Mouse (Mus musculus): ENCODE data around the gene Apopt1.

The Apopt1 gene

DNA sequence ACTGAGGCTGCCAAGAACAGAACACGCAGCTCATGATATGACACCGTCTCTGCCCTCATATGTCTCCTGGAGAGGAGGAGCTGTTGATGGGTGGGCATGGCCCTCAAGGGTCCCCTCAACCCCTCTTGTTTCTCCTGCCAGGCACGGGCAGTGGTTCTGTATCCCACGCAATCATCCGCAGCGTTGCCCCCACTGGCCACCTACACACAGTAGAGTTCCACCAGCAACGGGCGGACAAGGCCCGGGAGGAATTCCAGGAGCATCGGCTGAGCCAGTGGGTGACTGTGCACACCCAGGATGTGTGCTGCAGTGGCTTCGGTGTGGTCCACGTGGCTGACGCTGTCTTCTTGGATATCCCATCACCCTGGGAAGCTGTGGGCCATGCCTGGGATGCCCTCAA lies 32.4 kb upstream of the Apopt1 start:
- no peak for DNase-seq (ENCODE audit: low spot score)

DNA sequence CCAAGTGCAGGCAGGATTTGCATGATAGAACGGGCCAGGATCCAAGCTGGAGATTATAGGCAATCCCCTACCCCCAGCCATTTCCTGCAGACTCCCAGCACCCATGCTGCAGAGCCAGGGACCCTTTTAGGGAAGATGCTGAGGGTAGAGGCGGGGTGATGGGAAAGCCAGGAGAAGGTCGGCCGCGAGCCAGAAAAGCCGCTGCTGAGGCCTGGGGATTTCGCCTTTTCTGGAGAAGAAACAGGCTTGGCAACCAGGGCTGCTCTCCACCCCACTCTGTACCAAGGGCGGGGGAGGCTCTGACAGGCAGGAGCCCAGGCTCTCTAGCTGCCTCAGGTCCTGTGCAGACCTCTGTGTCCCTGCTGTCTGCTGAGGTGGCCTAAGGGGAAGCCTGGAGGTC lies 31.8 kb upstream of the Apopt1 start:
- DNase-seq (ENCODE audit: low spot score): no peak

DNA sequence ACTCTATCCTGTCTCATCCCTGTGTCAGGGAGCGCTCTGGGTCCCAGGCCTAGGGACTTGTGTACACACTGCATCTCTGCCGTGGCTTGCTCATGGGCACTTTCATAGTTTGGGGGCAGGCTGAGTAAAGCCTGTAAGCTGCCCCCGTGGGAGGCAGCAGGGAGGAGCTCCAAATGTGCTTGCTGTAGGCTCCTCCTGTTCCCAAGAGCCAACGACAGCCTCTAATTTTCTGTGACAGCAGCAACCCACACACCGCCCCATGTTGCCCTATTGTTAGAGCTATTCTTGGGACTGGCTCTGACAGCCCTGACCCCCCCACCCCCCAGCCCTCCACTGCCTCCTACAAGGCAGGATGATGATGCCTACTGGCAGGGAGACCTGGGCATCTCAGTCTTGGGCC lies 31.1 kb upstream of the Apopt1 start:
- DNase-seq (ENCODE audit: low spot score): no peak

DNA sequence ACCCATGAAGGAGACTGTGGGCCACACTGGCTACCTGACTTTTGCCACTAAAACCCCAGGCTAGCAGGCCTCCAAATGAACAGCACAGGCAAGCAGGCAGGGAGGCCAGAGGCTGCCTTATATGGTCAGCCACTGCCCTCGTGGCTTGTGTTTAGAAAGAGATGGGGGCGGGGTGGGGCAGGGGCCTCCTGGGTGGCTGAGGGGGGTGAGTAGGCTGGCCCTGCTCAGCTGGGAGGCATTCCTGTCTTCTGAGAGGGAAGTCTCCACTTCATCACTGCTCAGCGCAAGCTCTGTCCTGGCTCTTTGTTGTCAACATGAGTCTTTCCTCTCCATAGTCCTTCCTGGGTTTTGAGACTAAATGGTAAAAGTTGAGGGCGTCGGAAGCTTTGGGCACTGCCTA lies 30.3 kb upstream of the Apopt1 start:
- DNase-seq (ENCODE audit: low spot score): peak; percentile 50

DNA sequence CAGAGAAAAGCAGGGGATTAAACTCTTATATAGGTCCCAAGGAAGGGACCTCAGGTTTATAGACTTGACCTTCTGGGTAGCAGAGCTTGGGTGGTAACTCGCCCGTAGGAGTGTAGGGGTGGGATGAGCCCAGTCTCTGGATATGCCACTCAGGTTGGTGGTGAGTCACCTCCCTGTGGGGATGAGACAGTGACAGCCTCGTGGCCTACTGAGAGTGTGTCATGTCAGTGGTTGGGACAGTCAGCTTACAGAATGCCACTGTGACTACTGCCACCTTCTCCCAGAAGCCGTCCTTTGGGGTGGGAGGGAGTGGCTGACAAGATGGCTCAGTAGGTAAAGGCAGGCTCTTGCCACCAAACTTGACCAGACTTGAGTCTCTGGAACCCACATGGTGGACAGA lies 26.7 kb upstream of the Apopt1 start:
- no peak for DNase-seq (ENCODE audit: low spot score)

DNA sequence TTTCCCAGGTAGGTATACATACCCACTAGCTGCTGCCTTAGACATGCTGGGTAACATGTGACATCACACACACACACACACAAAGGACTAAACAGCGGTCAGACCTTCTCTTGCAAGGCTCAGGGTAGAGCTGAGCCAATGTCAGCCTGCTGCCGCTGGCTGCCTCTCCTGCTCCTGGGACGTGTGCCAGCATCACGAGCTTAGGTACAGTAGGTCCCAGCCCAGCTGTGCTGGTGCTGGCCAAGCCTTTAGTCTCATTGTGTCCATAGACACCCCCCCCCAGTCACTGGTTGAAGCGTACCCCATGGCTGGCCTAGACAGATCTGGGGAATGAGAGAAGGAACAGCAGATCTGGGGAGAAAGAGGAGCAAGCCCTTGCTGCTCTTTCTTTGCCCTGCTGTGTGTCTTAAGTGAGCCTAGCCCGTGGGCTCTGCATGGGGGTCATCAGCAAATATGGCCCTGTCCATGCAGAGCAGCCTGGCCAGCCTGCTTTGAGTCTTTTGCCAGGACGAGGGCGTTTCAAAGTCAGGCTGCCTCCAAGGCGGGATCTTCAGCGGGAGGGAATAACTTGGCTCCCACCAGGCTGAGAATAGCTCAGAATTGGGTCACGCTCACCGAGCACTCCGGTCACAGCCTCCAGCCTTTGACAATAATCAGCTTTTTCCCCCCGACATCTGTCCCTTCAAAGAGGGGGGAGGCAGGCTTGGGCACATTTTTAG lies 25.6 kb upstream of the Apopt1 start:
- DNase-seq (ENCODE audit: low spot score): no peak

DNA sequence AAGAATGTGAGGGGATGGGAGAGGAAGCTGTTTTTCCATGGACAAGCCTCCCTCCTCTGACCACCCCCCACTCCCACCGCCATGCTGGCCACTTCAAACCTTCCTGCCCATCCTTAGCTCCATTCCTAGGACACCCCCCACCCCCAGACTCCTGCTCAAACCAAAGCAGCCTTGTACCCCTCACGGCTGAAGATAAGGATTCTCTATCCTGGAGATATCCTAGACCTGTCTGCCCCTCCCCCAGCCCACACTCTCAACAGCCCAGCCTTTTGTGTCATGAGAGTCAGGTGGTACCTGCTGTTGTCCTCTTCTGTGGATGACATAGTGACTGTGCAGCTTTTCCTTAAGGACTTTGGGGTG lies 25.0 kb upstream of the Apopt1 start:
- no peak for DNase-seq (ENCODE audit: low spot score)

DNA sequence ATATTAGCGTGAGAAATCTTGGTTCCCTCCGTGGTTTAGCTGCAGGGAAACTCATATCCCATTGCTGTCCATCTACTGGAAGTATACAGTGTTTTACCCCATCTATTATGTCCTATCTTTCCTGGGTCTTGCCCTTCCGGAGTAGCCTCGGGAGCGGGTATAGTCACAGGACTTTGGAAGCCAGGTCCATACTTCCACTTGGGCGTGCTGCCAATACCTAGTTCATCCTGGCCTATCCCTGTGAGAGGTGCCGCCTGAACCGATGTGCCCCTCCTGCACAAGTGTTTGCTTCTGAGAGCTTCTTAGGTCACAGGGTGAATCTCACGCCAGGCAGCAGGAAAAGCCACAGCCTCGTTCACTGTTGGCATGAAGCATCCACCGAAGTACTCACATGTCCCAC lies 23.6 kb upstream of the Apopt1 start:
- no peak for DNase-seq (ENCODE audit: low spot score)

DNA sequence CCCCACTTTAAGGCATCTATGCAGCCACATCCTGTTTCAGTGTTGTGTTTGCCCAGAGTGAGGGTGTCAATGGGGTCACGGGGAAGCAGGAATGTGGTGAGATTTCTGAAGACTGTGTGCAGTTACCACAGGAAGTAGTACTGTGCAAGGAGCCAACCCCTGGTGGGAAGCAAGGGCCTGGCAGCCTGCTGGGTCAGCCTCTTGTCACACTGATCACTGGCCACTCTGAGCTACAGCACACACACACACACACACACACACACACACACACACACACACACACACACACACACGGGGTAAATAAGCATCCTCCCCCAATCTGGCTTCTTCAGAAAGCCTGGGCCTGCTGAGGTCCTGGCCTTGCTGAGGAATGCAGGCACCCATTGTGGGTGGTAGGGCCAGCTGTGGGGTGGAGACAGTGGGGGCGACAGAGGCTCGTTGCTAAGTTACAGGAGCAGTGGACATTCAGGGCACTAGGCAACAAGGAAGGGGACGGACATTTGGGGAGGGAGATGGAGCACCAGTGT lies 21.7 kb upstream of the Apopt1 start:
- peak; percentile 40 for DNase-seq (ENCODE audit: low spot score)

DNA sequence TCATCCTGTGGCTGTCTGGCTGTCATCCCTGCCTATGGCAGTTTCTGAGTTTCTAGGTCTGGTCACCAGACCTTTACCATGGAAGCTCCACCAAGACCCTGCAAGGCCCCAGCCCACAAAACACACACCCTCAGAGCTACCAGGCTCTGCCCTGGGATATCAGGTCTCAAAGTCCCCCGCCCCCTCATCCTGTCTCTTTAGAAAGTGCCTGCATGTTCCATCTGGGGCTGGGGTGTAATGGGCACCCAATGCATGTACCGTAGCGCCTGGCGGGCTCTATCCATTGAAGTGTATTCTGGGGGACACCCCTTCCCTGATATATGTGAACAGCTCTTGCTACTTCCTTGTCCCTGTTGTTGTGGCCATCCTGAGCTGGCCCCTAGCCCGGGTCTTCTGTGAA lies 20.2 kb upstream of the Apopt1 start:
- no peak for DNase-seq (ENCODE audit: low spot score)

DNA sequence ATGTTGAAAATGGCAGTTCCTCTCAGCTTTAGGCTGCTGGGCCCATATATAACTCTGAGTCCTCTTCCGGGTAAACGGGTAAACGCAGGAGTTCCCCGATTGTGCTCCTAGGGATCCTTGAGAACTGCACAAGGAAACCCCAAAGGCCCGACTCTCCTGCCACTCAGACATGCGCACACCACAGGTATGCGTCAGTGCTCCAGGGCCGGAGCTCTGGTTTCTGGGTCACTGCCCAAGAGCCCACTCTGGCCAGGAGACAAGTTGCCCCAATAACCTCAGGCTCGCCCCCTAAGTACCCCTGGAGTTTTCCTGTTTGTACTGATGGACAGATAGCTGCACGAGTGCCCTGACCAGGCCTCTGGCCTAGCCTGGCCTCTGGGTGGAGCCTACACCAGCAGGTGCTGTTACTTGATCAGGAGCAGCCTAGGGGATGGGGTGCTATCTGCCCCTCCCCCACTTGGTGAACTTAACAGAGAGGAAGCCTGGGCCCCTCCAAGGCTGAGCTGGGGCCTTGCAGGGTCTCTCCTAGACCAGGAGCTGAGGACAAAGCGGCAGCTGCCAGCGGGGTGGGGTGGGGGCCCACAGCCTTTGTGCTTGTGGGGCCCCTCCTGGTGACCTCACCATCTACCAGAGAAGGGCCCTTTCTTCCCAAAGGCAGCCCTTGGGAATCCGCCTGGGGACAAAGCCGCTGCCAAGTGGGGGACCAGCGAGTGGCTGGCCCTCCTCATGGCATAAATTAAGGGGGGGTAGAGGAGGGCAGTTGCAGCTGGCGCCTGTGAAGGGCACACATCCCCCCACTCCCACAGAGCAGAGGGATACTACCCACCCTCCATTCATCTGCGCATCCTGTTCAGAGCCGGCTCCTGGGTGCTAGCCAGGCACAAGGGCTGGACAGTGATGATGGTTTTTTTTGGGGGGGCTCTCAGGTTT lies 19.5 kb upstream of the Apopt1 start:
- DNase-seq (ENCODE audit: low spot score): no peak

DNA sequence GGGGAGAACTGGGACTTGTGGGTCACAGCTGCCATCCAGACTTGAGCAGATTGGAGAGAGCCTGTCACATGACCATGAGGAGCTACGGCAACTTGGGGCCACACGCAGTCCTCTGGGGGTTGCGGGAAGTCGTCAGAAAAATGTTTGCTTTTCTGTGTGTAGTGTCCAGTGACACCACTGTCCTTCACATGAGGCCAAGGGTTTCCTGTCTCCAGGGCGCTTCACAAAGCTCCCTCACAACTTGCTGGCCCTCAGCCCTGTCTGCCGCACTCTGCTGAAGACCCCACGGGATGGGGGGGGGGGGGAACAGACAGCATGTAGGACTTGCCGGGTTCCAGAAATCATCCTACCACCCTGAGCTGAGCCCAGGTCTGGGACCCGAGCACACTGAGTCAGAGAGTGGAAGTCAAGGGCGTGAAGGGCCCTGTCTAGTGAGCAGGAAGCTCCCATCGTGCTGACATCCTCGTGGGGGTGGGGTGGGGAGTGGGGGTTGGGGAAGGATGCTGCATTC lies 18.7 kb upstream of the Apopt1 start:
- DNase-seq (ENCODE audit: low spot score): no peak

DNA sequence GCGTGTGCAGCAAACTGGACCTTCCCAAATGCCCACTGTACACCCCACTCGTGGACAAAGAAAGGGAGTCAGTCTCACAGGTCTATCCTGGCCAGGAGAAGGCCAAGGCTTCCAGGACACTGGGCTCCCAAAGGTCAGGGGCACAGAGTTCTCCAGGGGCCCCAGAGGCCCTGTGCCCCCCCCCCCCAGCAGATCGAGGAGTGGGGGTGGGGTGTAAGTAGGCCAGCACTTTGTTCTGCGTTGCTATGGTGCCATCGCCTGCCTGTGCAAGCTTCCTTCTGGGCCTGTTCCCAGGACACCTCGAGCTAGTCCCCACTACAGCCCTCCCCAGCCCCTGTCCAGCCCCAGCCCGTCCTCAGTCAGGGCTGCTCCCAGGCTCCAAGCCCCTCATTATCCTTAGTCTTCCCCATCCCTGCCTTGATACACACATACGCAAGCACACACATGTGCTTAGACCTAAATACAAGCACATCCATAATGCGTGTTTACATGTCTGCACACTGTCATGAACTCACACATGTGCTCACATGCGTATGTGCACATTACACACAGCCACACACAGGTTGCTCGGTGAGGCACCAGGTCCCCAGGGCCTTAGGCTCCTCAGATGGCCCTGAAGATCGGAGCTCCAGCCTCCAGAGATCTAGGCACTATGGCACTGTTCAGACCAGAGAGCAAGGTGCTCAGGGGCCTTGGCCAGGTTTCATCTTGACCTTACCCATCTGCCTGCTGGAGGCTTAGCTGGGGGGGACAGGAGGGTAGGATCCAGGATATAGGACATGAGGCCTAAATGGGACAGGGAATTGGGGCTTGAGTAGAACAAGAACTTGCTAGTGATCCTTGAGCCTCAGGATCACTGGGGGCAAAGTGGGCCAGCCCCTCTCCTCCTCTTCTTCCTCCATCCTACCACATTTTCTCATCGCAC lies 17.9 kb upstream of the Apopt1 start:
- no peak for DNase-seq (ENCODE audit: low spot score)

DNA sequence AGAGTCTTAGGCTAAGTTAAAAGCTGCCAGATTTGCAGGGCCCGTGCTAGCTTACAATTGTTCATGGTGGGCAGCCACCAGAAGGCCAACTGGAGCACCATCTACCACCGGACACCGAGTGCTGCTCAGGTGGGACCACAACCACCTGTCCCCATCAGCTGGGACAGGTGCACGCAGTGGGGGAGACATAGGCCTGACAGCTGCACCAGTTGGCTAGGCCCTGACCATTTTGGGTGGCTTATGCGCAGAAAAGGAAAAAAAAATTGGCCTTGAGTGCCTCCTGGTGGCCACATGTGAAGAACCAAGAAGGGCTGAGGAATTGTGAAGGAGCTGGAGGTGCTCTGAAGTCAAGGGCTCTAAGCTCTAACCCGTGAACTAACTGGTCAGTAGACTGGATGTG lies 16.8 kb upstream of the Apopt1 start:
- DNase-seq (ENCODE audit: low spot score): peak; percentile 52

DNA sequence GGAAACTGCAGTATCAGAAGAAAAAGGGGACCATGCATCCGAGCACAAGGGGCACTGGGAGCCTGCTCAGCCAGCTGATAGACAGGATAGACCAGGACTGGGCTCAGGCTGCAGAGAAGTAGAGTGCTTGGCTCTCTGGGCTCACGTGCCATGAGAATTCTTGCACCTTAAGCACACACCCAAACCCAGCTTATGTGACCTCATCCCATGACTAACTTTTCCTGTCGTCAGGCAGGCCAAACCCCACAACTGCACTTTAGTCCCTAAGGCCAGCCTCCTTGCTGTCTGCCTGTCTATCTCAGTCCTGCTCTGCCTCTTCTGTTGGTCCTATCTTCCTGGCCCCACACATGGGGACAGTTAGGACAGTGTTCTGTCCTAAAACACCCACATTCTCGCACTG lies 15.4 kb upstream of the Apopt1 start:
- DNase-seq (ENCODE audit: low spot score): no peak

DNA sequence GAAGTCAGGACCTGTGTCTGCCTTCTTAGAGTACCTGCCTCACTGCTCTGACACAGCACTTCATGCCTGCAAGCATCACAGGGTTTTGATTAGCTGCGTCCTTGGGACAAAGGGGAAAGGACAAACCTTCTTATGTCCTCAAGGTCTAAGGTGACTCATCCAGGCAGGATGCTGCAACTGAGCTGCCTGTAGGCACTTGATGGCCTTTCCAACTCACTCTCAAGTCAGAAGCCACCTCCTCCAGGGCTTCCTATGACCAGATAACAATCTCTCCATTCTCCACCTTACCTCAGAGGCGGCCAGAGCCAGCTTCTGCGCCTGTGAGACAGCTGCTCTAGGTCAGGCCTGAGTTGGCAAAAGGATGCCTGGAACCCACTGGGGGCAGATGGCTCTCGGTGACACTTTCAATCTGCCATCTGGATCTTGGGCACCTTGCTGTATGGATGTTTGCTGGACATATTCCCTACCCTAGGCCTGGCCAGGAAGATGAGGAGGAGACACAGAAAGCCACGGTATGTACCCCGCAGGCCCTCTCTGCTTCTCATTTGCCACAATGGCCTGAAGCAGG lies 14.6 kb upstream of the Apopt1 start:
- no peak for DNase-seq (ENCODE audit: low spot score)

DNA sequence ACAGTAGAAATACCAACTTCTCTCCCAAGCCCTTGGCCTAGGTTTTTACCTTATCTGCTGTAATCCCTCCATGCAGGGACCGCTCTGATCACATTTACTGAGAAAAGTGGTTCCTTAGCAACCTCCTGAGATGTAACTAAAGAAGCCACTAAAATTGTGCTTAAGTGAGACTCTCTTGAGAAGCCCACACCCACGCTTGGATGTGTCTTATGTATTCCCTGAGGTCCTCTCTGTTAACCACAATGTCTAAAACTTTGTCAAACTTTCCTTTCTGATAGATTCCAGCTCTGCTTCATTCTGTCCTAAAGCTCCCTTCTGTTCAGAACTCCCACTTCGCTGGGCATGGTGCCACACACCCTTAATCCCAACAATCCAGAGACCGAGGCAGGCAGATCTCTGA lies 13.5 kb upstream of the Apopt1 start:
- no peak for DNase-seq (ENCODE audit: low spot score)

DNA sequence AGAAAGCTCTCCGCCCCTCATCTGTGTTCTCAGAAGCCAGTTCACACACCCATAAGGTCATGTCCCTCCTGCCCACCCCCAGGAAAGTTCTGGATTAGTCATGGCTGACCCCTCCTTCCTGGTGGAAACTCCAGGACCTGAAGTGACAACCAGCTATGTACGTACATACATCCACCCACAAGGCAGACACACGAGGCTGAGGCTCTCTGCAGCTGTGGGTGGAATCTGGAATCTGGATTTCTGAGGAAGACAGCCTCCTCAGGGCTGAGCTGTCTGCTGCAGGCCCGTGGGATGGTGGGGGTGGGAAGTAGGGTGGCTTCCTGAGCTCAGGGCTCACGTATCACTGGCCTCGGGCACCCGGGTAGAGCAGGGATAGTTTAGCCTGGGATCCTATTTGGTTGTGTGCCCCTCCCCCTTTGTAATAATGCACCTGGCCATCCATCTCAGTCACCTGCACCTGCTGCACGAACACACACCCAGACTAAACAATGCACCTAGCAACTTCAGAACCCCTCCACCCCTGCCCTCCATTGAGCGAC lies 12.1 kb upstream of the Apopt1 start:
- DNase-seq (ENCODE audit: low spot score): no peak

DNA sequence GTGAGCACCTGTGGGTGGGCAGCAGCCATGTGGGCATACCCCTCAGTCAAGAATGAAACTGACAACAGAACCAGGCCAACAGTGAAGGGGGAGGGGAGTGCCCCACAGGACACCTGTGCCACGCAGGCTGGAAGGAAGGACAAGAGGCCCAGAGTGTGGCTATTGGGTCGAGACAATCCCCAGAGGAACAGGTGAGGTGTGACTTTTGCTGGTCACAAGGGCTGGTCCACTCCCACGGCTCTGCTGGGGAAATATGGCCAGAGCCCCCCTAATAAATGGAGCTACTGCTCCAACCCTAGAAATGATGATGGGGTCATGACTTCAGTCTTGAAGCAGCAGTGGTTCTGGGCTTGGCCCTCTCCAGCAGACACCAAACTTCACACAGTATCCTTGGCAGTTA lies 9.8 kb upstream of the Apopt1 start:
- DNase-seq (ENCODE audit: low spot score): no peak

DNA sequence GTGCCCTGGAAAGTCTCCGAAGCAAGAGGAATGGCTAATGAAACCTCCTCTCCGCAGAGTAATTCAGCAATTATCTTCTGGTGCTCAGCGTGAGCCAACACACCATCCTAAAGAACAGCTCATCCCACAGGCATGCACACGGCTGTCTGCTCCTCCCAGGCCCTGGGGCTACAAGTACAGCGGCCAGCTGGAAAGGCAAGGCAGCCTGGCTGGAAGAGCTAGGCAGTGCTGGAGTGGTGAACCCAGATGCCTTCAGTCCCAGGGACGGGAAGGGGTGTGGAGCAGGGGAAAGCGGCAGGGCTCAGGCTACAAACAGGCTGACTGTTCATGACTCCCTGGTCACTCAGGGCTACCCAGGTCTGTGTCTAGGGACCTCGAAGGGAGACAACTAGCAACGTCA lies 8.5 kb upstream of the Apopt1 start:
- no peak for DNase-seq (ENCODE audit: low spot score)

DNA sequence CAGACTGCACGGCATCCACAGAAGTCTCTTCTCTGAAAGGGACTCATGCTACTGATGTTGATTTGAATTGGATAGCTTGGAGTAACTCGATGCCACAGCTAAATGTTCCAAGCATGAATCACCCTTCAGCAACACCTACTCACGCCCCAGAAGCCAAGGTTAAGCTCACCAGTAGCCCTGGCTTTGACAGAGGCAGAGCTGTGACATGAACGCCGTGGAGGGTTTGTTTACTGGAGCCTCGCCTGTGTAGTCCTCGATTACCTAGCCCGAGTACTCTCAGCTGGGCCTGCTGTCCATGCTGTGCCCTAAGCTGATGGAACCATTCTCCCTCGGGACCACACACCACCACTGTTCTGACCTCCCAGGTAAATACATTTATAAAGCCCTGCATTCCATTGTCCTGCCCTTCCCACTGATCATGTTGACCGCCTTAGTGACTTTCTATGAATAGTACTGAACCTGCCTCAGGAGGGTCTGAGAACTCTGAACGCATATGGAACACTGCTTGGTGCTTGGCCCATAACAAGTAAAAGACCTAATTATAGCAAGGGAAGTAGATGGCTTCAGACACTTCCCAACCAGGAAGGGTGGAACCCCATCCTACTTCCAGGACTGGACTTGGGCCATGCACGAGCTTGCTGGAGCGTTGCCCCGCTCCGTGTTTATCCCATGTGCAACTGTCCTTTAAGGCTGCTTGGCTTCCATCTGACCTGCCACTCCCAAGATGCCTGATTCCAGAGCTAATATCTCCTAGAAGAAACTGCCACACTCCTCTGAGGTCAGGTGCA lies 7.7 kb upstream of the Apopt1 start:
- DNase-seq (ENCODE audit: low spot score): no peak

All from yolk sac, embryonic 10.5 days (tissue).